Mouse (Mus musculus): ENCODE results near the gene Cdh11. TPM values are rescaled to one million over a fixed set of nuclear protein-coding genes. Genes with fewer than 3 reads are reported as not detected.

The Cdh11 gene
- polyA plus RNA-seq, 1 experiment: 47.7 TPM

GRCm38 (mm10) chr8:102774594-102774993, 10.8 kb downstream of the Cdh11 start:
- TF ChIP-seq CTCF (IDR thresholded peaks at IDR 0.05; ENCODE audit: insufficient read depth, low read length) (no peak), POLR2A (IDR thresholded peaks at IDR 0.05; ENCODE audit: borderline replicate concordance, extremely low read depth, low read depth, low read length) (no peak)
- DNase-seq: no peak
- no peak overlapping the region for H3K4me3 ChIP-seq (replicated peaks; ENCODE audit: extremely low read depth, low read depth, low read length)
- H3K4me1 ChIP-seq (ENCODE audit: control insufficient read depth, insufficient read depth, low read length): no peaks in the 10 kb centered on the region
- WGBS: 67% methylated on average over 1 of the region's 1 CpGs

DNA sequence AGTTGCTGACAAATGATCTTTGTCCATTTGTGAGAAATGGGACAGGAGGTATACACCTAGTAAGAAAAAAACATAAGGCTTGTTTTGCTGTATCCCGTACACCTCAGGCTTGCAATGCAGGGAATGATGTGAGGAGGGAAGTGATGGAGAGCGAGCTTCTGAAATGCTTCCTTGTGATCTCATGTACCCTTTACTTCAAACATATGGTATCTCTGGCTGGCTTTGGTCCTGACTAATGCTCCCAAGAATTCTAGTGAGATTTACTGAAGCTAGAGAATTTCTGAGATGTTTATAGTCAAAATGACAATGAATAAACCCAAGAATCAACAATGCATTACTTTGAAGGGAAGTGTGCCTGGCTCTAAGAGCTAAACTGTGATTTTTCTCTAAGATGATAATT, 14.0 kb downstream of the Cdh11 start:
- DNase-seq: no peak
- no peak overlapping the region for H3K4me3 ChIP-seq (replicated peaks; ENCODE audit: extremely low read depth, low read depth, low read length)
- TF ChIP-seq POLR2A (IDR thresholded peaks at IDR 0.05; ENCODE audit: borderline replicate concordance, extremely low read depth, low read depth, low read length): no peak
- WGBS: 65% methylated on average over 2 of the region's 2 CpGs
- H3K4me1 ChIP-seq (ENCODE audit: control insufficient read depth, insufficient read depth, low read length): no peaks in the 10 kb centered on the region

- 86% methylated on average over 5 of the region's 5 CpGs for WGBS
- H3K4me3 ChIP-seq (replicated peaks; ENCODE audit: extremely low read depth, low read depth, low read length): no peak overlapping the region
Observed at GRCm38 (mm10) chr8:102753839-102754238, 31.6 kb downstream of the Cdh11 start.

DNA sequence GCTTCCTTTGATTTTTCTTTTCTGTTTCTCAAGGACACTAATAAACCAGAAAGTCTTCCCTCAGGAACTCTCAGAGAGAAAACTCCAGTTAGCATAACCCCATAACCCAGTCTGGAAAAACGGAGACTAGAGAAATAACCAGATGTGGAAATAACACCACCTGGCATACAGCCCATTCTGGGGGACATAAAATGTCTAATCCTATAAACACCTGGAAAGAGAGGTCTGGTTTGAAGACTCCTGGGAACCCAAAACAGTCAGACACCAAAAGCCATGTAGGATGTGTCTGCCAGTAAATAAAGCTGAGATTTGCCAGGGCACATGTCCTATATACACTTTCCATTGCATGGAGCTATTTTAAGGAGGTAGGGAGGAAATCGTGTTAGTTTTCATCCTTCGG, 42.5 kb downstream of the Cdh11 start:
- Histone ChIP-seq H3K4me3 (replicated peaks; ENCODE audit: extremely low read depth, low read depth, low read length) (no peak overlapping the region), H3K4me1 (ENCODE audit: control insufficient read depth, insufficient read depth, low read length) (no peaks in the 10 kb centered on the region)
- 61% methylated on average over 3 of the region's 3 CpGs for WGBS
- no peak for DNase-seq
- no peak for TF ChIP-seq POLR2A (IDR thresholded peaks at IDR 0.05; ENCODE audit: borderline replicate concordance, extremely low read depth, low read depth, low read length)
- no peak for TF ChIP-seq CTCF (IDR thresholded peaks at IDR 0.05; ENCODE audit: insufficient read depth, low read length)

More at GRCm38 (mm10) chr8:102753839-102754238, 31.6 kb downstream of the Cdh11 start:
- H3K4me1 ChIP-seq (ENCODE audit: control insufficient read depth, insufficient read depth, low read length): no peaks in the 10 kb centered on the region
- TF ChIP-seq POLR2A (IDR thresholded peaks at IDR 0.05; ENCODE audit: borderline replicate concordance, extremely low read depth, low read depth, low read length): no peak
- no peak for TF ChIP-seq CTCF (IDR thresholded peaks at IDR 0.05; ENCODE audit: insufficient read depth, low read length)
- no peak for DNase-seq

GRCm38 (mm10) chr8:102742008-102742591, 43.3 kb downstream of the Cdh11 start:
- H3K4me3 ChIP-seq (replicated peaks; ENCODE audit: extremely low read depth, low read depth, low read length): no peak overlapping the region
- WGBS: 79% methylated on average over 5 of the region's 5 CpGs
- no peaks in the 10 kb centered on the region for H3K4me1 ChIP-seq (ENCODE audit: control insufficient read depth, insufficient read depth, low read length)
- DNase-seq: no peak
- TF ChIP-seq POLR2A (IDR thresholded peaks at IDR 0.05; ENCODE audit: borderline replicate concordance, extremely low read depth, low read depth, low read length) (no peak), CTCF (IDR thresholded peaks at IDR 0.05; ENCODE audit: insufficient read depth, low read length) (no peak)

DNA sequence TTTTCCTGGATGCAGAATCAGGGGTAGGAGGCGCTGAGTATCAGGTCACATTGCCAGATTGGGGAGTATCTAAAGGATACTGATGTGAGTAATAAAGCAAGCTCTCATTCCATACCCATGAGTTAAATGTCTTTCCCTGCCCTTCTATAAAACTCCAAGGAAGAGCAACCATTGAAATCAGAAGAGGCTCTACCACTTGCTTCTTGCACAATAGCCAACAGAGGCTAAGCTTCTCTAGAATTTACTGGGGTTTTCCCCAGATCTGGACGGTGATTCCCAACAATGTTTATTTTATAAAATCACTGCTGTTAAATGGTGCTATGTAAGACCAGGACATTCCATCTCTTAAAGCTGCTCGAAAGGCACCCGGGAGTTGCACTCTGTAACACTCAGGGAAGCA, 44.5 kb downstream of the Cdh11 start:
- no peak for DNase-seq
- Histone ChIP-seq H3K4me3 (replicated peaks; ENCODE audit: extremely low read depth, low read depth, low read length) (no peak overlapping the region), H3K4me1 (ENCODE audit: control insufficient read depth, insufficient read depth, low read length) (no peaks in the 10 kb centered on the region)
- TF ChIP-seq POLR2A (IDR thresholded peaks at IDR 0.05; ENCODE audit: borderline replicate concordance, extremely low read depth, low read depth, low read length): no peak
- TF ChIP-seq CTCF (IDR thresholded peaks at IDR 0.05; ENCODE audit: insufficient read depth, low read length): no peak
- WGBS: 57% methylated on average over 4 of the region's 4 CpGs

DNA sequence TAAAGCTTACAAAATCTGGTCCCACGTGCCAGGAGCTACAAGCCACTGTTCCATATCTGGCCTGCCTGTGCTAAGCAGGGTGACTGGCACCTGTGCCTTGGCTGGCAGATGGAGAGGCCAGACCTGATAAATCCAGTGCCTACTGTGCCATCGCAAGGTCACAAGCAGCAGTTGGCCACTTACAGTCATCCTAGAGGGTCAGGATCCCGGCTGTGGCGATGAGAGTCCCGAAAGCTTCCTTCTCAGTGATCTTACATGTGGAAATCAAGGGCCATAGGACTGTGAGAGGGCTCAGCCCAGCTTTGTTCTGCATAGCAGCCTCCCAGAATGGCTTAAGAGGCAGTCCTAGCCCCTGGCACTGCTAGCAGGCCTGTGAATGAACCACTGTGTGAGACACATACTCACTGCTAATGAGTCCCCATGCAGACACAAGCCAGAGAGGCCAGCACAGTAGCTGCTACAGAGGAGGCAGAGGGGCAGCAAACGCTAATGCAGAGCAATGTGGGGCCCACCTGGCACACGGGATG, 46.4 kb downstream of the Cdh11 start:
- no peak for TF ChIP-seq CTCF (IDR thresholded peaks at IDR 0.05; ENCODE audit: insufficient read depth, low read length)
- no peak for TF ChIP-seq POLR2A (IDR thresholded peaks at IDR 0.05; ENCODE audit: borderline replicate concordance, extremely low read depth, low read depth, low read length)
- no peak for DNase-seq
- 74% methylated on average over 7 of the region's 7 CpGs for WGBS
- Histone ChIP-seq H3K4me1 (ENCODE audit: control insufficient read depth, insufficient read depth, low read length) (no peaks in the 10 kb centered on the region), H3K4me3 (replicated peaks; ENCODE audit: extremely low read depth, low read depth, low read length) (no peak overlapping the region)

GRCm38 (mm10) chr8:102738395-102738794, 47.0 kb downstream of the Cdh11 start:
- 75% methylated on average over 7 of the region's 7 CpGs for WGBS
- no peaks in the 10 kb centered on the region for H3K4me1 ChIP-seq (ENCODE audit: control insufficient read depth, insufficient read depth, low read length)
- H3K4me3 ChIP-seq (replicated peaks; ENCODE audit: extremely low read depth, low read depth, low read length): no peak overlapping the region
- DNase-seq: no peak
- TF ChIP-seq CTCF (IDR thresholded peaks at IDR 0.05; ENCODE audit: insufficient read depth, low read length): no peak
- no peak for TF ChIP-seq POLR2A (IDR thresholded peaks at IDR 0.05; ENCODE audit: borderline replicate concordance, extremely low read depth, low read depth, low read length)

DNA sequence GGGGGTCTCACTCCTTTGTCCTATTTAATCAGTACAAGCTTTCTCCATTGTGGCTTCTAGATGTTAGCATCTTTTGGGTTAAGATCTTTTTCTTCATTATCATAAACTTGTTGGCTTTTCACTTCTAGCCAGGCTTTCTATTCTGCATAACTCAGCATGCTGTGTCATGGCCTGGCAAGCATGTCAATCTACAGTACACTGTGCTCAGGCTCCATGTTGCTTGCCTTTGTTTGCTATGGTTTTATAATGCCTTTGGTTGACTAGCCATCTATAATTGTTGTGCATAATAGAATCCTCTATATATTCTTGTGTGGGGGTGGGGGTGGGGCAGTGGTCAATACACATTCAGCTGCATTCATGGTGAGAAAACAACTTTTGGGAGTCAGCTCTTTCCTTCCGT, 51.0 kb downstream of the Cdh11 start:
- 83% methylated on average over 1 of the region's 1 CpGs for WGBS
- Histone ChIP-seq H3K4me1 (ENCODE audit: control insufficient read depth, insufficient read depth, low read length) (no peaks in the 10 kb centered on the region), H3K4me3 (replicated peaks; ENCODE audit: extremely low read depth, low read depth, low read length) (no peak overlapping the region)
- TF ChIP-seq POLR2A (IDR thresholded peaks at IDR 0.05; ENCODE audit: borderline replicate concordance, extremely low read depth, low read depth, low read length) (no peak), CTCF (IDR thresholded peaks at IDR 0.05; ENCODE audit: insufficient read depth, low read length) (no peak)
- no peak for DNase-seq

GRCm38 (mm10) chr8:102726206-102726935, 59.1 kb downstream of the Cdh11 start:
- WGBS: 66% methylated on average over 10 of the region's 10 CpGs
- TF ChIP-seq POLR2A (IDR thresholded peaks at IDR 0.05; ENCODE audit: borderline replicate concordance, extremely low read depth, low read depth, low read length): no peak
- TF ChIP-seq CTCF (IDR thresholded peaks at IDR 0.05; ENCODE audit: insufficient read depth, low read length): no peak

More at GRCm38 (mm10) chr8:102726206-102726935, 59.1 kb downstream of the Cdh11 start:
- H3K4me1 ChIP-seq (ENCODE audit: control insufficient read depth, insufficient read depth, low read length): no peaks in the 10 kb centered on the region
- DNase-seq: no peak
- H3K4me3 ChIP-seq (replicated peaks; ENCODE audit: extremely low read depth, low read depth, low read length): no peak overlapping the region
